Mouse (Mus musculus) CD8-positive naive resting alpha-beta T cell, adult 2 months (primary cell): ENCODE data around the gene Ninl.
"Not testable (repeated sequence)": the region's sequence is repeated elsewhere in the genome, so short reads cannot be mapped to it uniquely, and the experiment has no call there.

ENCODE experiments used
- DNase-seq, 2 experiments: peaks; one replicate each; pipeline ENCODE4 v3.0.0; 2022; ENCODE audit warnings: low read depth in 2 of 2, low spot score in 2 of 2

Ninl gene

GRCm38 (mm10) chr2:150950056-150950455 is 89.1 kb downstream of the Ninl start:
- no peak for DNase-seq

- no peak for DNase-seq
Observed at GRCm38 (mm10) chr2:150949652-150950051, 89.5 kb downstream of the Ninl start.

GRCm38 (mm10) chr2:150948786-150949185 is 90.4 kb downstream of the Ninl start:
- no peak for DNase-seq

DNA sequence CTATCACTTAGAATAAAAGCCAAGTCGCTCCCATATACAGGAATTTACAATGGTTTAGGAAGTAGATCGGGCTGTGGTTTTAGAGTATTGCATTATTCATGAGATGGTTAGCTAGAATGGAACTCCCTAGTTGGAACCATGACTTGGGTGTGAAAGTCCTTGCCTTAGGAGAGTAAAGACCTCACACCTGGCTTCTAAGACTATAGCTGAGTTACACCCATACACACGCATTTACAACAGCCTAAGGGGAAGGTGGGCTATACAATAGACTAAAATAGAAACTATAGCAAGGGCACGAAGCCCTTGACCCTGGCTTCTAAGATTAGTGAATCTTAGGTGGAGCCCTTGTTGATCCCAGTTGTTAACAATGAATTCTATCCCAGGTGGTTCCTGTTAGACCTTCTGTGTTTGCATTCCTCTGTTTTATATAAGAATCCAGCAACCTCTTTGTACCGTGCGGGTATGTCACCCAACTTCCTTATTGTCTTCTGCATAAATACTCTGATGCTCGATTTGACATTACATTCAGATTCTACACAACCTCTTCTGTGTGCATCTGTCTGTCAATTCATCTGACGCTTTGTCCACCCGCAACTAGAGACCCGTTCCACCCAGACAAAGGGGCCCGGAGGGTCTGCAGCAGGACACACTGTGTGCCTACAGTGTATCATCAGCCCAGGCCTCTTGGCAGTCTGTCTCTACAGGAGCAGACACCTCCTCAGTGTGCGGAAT is 91.1 kb downstream of the Ninl start:
- not testable (repeated sequence) for DNase-seq

GRCm38 (mm10) chr2:150947341-150947740 is 91.8 kb downstream of the Ninl start:
- not testable (repeated sequence) for DNase-seq

GRCm38 (mm10) chr2:150944017-150944416 is 95.2 kb downstream of the Ninl start:
- no peak for DNase-seq

DNA sequence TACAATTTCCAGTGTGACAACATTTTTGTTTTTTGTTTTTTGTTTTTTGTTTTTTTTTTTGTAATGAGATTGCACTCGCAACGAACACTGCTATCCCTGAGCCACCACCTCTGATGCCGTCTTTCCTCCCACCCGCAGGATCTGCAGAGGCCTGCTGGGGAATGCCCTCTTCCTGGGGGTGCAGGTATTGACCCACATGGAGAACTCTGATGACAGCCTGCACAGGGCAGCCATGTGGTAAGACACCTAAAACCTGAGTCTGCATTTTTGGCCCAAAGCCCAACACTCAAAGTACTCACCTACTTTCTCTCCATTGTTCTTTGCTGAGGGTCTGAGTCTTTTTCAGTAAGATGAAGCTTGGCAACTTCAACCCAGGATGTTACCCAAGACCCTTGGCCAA is 104.5 kb downstream of the Ninl start:
- no peak for DNase-seq

GRCm38 (mm10) chr2:150933482-150933881 is 105.7 kb downstream of the Ninl start:
- no peak for DNase-seq

DNA sequence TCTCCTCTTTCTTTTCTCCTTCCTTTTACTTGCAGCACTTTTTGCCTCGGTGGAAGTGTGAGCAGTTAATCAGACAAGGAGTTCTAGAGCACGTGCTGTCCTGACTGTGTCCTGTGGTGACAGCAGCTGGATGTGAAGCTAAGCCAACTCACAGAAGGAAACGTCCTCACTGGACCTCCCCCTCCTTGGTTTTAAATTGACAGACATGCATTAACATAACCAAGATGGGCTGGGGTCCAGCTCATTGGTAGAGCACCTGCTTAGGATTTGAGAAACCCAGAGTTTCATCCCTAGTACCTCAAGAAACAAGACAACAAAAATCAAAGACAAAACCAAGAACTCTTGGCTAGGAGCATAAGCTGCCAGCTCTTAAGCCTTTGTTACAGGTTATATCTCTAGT is 108.4 kb downstream of the Ninl start:
- DNase-seq: no peak

DNA sequence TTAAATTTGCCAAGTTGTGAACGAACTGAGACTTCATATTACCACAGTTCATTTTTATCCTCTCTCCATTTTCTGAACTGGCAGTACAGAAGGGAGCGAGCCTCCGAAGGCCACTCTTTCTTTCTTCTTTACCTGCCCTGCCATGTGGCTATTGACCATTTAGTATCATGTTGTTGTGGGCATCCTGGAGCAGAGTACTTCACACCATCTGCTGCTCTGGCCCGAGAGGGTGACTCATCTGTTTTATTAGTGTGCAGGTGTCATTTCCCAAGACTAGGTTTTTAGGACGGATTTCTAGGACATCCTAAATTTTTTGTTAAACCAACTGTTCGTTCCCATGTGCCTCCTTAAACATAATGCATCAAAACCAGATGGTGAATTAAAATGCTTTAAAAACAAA is 110.0 kb downstream of the Ninl start:
- DNase-seq: no peak

DNA sequence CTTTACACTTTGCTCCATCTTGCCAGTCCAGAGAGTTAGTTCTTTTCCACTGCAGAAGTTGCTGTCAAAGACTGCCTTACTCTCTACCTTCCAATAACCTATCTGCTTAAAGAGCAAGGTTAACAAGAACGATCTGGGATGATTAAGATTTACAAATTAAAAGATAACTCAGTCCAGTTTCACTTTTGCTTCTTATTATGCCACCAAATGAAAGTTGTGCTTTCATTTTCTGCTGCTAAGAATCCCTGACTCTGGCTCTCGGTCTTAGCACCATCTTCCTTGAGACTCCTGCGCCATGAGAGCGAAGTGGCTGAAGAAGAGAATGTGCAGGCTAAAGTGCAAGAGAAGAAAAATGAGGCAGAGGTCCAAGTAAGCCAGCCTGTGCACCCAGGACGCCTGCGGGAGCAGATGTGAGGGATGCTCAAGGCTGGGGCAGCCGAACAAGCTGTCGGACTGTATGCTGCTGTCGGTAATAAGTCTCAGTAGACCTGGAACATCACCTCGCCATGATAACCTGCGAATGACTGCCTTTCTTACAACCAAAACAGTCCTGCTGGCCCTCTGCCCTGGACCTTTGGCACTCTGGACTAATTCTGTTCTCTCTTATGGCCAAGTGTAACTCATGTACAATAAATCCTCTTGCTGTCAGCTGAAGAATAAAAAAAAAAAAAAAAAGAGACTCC is 112.0 kb downstream of the Ninl start:
- no peak for DNase-seq

GRCm38 (mm10) chr2:150923505-150923904 is 115.7 kb downstream of the Ninl start:
- DNase-seq: no peak

DNA sequence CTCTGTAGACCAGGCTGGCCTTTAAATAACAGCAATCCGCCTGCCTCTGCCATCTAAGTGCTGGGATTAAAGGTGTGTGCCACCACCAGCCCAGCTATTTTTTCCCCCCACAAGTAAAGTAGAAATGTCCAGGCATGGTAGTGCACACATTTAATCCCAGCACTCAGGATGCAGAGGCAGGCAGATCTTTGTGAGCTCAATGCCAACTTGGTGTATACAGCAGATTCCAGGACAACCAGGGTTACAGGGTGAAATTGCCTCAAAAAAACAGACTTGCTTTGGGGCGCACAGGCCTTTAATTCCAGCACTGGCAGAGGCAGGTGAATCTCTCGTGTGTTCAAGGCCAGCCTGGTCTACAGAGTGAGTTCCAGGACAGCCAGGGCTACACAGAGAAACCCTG is 116.2 kb downstream of the Ninl start:
- no peak for DNase-seq

- no peak for DNase-seq
Observed at GRCm38 (mm10) chr2:150922165-150922564, 117.0 kb downstream of the Ninl start.

DNA sequence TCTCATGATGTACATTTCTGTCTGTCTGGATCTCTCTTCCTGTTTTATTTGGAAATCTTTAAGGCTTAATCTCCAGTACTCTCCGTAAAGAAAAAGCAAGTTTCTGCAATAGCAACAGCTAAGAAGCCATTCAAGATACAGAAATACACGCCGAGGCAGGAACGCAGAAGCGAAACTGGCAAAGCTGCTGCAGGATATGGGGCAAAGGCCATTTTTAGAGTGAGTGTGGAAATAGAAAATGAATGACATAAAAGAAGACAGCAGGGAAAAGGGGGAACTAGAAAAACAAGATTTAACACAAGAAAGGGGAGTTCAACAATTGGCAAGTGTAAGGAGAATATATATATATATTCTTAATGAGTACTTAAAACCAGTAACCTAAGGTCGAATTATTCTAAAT is 117.5 kb downstream of the Ninl start:
- DNase-seq: no peak

DNA sequence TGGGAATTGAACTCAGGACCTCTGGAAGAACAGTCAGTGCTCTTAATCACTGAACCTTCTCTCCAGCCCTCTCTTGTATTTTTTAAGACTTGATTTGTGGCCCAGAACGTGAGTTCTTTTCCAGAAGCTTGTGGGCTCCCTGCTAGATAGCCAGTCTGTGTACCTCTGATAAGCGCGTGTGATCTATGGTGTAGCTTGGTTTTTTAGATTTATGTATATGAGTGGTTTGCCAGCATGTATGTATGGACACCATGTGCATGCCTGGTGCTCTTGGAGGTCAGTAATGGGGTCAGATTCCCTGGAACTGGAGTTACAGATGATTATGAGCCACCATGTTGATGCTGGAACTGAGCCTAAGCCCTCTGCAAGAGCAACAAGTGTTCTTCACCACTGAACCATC is 118.6 kb downstream of the Ninl start:
- no peak for DNase-seq

- no peak for DNase-seq
Observed at GRCm38 (mm10) chr2:150918720-150919119, 120.5 kb downstream of the Ninl start.

DNA sequence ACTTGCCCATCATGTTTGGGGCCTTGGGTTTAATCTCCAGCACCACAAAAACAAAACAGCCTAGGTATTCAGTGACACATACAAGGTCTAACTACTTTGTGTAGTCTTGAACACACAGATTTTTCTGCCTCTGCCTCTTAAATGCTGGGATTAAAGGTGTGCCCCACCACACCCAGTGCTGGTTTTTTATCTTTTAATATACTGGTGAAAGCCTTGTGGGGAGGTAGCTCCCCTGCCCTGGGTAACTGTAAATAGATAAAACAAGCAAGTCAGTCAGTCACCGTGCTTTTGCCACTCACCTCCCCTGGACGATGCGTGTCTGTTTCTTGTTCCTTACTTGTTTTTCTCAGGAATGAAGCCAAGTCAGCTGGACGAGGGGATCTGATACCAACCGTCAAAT is 123.4 kb downstream of the Ninl start:
- no peak for DNase-seq

DNA sequence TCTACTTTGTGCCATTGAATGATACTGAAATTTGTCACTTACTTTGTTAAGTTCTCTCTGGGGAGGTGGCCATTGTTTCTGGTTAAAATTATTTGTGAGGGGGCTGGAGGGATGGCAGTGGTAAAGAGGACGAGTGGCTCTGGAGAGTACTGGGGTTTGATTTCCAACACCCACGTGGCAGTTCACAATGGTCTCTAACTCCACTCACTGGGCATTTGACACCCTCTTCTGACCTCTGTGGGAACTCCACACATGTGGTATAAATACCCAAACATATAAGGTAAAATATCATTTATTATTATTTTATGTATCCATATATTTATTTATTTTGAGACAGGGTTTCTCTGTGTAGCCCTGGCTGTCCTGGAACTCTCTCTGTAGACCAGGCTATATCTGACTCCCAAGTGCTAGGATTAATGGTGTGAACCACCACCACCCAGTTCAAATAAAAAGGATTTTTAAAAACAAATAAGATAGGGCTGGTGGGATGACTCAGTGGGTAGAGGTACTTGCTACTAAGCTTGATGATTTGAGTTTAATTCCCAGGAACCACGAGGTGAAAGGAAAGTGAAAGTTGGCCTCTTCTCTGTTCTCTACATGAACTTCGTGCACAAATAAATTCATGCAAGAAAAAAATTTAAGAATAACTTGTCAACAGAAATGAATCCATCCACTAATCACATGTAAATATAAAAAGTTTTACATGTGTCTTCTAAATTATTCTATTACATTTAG is 124.2 kb downstream of the Ninl start:
- no peak for DNase-seq

- no peak for DNase-seq
Observed at GRCm38 (mm10) chr2:150910295-150910881, 128.8 kb downstream of the Ninl start.

DNA sequence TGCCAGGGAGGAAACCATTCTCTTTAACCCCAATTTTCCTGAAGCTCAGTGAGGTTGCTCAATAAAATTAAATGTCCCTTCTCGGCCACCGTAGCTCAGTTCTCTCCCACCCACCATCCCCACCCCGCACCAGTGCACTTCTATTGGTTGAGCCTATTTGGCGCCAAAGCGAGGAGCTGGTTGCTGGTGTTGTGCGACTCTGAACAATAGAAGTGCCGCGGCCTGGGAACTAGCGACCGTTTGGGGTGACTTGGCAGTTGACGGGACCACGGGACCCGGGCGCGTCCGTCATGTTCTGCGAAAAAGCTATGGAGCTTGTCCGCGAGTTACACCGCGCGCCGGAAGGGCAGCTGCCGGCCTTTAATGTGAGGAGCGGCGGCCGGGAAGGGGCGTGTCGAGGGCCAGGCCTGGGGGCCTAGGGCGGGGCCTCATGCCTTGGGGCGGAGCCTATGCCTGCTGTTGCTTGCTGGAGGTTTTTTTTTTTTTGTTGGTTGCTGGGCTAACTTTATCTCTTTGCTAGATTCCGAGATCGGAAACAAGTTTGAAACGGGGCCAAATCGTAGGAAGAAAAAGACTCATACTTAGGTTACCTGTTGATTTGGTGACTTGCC is 129.6 kb downstream of the Ninl start:
- DNase-seq: peak; percentile 87 to 91
